Mouse (Mus musculus) small intestine, adult 2 months (tissue): ENCODE measurements around the gene 4930556J24Rik.

ENCODE experiments used
- CTCF ChIP-seq: fragments of 200-500 bp; IDR thresholded peaks from 2 replicates; pipeline ENCODE4 v1.5.1; 2012; ENCODE audit warnings: low read depth, mild to moderate bottlenecking, control low read depth, inconsistent platforms, low read length, moderate library complexity, mixed read lengths; ENCODE audit not compliant: insufficient replicate concordance, insufficient read length; ENCODE audit errors: extremely low read depth
- POLR2A ChIP-seq: fragments of 200-500 bp; IDR thresholded peaks from 2 replicates; pipeline ENCODE4 v1.6.1; 2012; ENCODE audit warnings: low read depth, mild to moderate bottlenecking, control low read depth, inconsistent platforms, low read length, moderate library complexity

DNA sequence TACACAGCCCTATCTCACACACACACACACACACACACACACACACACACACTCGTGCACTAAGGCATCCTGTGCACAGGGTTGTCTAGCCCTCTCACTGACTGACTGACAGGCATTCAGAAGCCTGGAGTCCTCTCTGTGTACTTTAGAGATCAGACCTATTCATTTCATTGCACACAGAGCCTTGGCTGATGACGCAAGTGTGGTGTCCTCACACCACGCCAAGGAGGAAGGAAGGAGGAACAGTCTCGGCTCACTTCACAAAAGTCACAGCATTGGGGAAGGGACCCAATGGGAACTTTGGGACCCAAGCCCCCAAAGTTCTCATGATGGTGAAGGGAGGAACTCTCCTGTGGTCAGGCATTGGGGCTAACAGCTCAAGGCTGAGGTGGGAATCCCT, 46.6 kb downstream of the 4930556J24Rik start:
- TF ChIP-seq CTCF (no peak), POLR2A (no peak)
